Mouse (Mus musculus): ENCODE measurements around the gene Ccdc92. TPM values are rescaled to one million over a fixed set of nuclear protein-coding genes. Genes with fewer than 3 reads are reported as not detected.

Ccdc92 gene
- polyA plus RNA-seq, 2 experiments: 0.14 to 0.38 TPM

- DNase-seq (ENCODE audit: low read depth in 3 of 3, low spot score in 3 of 3): no peak
- H3K4me1 ChIP-seq (replicated peaks; ENCODE audit: control insufficient read depth in 2 of 2, insufficient read depth in 2 of 2, low read length in 1 of 2): no peaks in the 10 kb centered on the region
- H3K27me3 ChIP-seq (ENCODE audit: control insufficient read depth, insufficient read depth, low read length): no peaks in the 10 kb centered on the region
- H3K4me2 ChIP-seq (ENCODE audit: low read depth): no peak overlapping the region
- no peaks in the 10 kb centered on the region for H3K9me3 ChIP-seq (ENCODE audit: control insufficient read depth, low read length)
- no peak overlapping the region for H3K9ac ChIP-seq (replicated peaks)
- no peaks in the 10 kb centered on the region for H3K36me3 ChIP-seq (replicated peaks; ENCODE audit: control insufficient read depth, insufficient read depth, low read depth)
- 43% methylated on average over 3 of the region's 3 CpGs for WGBS (ENCODE audit: insufficient replicate concordance)
- TF ChIP-seq CTCF (IDR thresholded peaks at IDR 0.05; ENCODE audit: low read depth): no peak
- TF ChIP-seq EP300 (IDR thresholded peaks at IDR 0.05; ENCODE audit: low read depth): no peak
- ATAC-seq (ENCODE audit: insufficient read depth): no peak
- H3K27ac ChIP-seq: no peak overlapping the region
- H3K4me3 ChIP-seq (ENCODE audit: insufficient read depth in 1 of 2, low read depth in 2 of 2, low read length in 2 of 2): no peak overlapping the region
These were observed 13.2 kb downstream of the Ccdc92 start for GRCm38 (mm10) chr5:124848994-124849393.

GRCm38 (mm10) chr5:124847014-124847413, 15.2 kb downstream of the Ccdc92 start:
- 76% methylated on average over 1 of the region's 1 CpGs for WGBS (ENCODE audit: insufficient replicate concordance)
- no peak overlapping the region for H3K4me2 ChIP-seq (ENCODE audit: low read depth)

GRCm38 (mm10) chr5:124844929-124845328, 17.3 kb downstream of the Ccdc92 start:
- H3K27ac ChIP-seq: no peak overlapping the region
- no peak overlapping the region for H3K4me2 ChIP-seq (ENCODE audit: low read depth)
- H3K36me3 ChIP-seq (replicated peaks; ENCODE audit: control insufficient read depth, insufficient read depth, low read depth): no peaks in the 10 kb centered on the region
- no peak for ATAC-seq (ENCODE audit: insufficient read depth)
- DNase-seq (ENCODE audit: low read depth in 3 of 3, low spot score in 3 of 3): no peak
- TF ChIP-seq EP300 (IDR thresholded peaks at IDR 0.05; ENCODE audit: low read depth) (no peak), CTCF (IDR thresholded peaks at IDR 0.05; ENCODE audit: low read depth) (no peak)
- H3K4me1 ChIP-seq (replicated peaks; ENCODE audit: control insufficient read depth in 2 of 2, insufficient read depth in 2 of 2, low read length in 1 of 2): no peaks in the 10 kb centered on the region
- no peak overlapping the region for H3K9ac ChIP-seq (replicated peaks)
- H3K27me3 ChIP-seq (ENCODE audit: control insufficient read depth, insufficient read depth, low read length): no peaks in the 10 kb centered on the region
- H3K9me3 ChIP-seq (ENCODE audit: control insufficient read depth, low read length): no peaks in the 10 kb centered on the region
- no peak overlapping the region for H3K4me3 ChIP-seq (ENCODE audit: insufficient read depth in 1 of 2, low read depth in 2 of 2, low read length in 2 of 2)
- 19% methylated on average over 4 of the region's 4 CpGs for WGBS (ENCODE audit: insufficient replicate concordance)

More at GRCm38 (mm10) chr5:124847014-124847413, 15.2 kb downstream of the Ccdc92 start:
- Histone ChIP-seq H3K27me3 (ENCODE audit: control insufficient read depth, insufficient read depth, low read length) (no peaks in the 10 kb centered on the region), H3K9ac (replicated peaks) (no peak overlapping the region), H3K4me1 (replicated peaks; ENCODE audit: control insufficient read depth in 2 of 2, insufficient read depth in 2 of 2, low read length in 1 of 2) (no peaks in the 10 kb centered on the region), H3K4me3 (ENCODE audit: insufficient read depth in 1 of 2, low read depth in 2 of 2, low read length in 2 of 2) (no peak overlapping the region), H3K36me3 (replicated peaks; ENCODE audit: control insufficient read depth, insufficient read depth, low read depth) (no peaks in the 10 kb centered on the region), H3K9me3 (ENCODE audit: control insufficient read depth, low read length) (no peaks in the 10 kb centered on the region), H3K27ac (no peak overlapping the region)
- ATAC-seq (ENCODE audit: insufficient read depth): no peak
- TF ChIP-seq CTCF (IDR thresholded peaks at IDR 0.05; ENCODE audit: low read depth): no peak
- no peak for TF ChIP-seq EP300 (IDR thresholded peaks at IDR 0.05; ENCODE audit: low read depth)
- DNase-seq (ENCODE audit: low read depth in 3 of 3, low spot score in 3 of 3): no peak

- Histone ChIP-seq H3K27ac (no peak overlapping the region), H3K4me3 (ENCODE audit: insufficient read depth in 1 of 2, low read depth in 2 of 2, low read length in 2 of 2) (no peak overlapping the region), H3K9ac (replicated peaks) (no peak overlapping the region), H3K27me3 (ENCODE audit: control insufficient read depth, insufficient read depth, low read length) (no peaks in the 10 kb centered on the region), H3K9me3 (ENCODE audit: control insufficient read depth, low read length) (no peaks in the 10 kb centered on the region), H3K4me1 (replicated peaks; ENCODE audit: control insufficient read depth in 2 of 2, insufficient read depth in 2 of 2, low read length in 1 of 2) (no peaks in the 10 kb centered on the region), H3K4me2 (ENCODE audit: low read depth) (no peak overlapping the region), H3K36me3 (replicated peaks; ENCODE audit: control insufficient read depth, insufficient read depth, low read depth) (no peaks in the 10 kb centered on the region)
- TF ChIP-seq EP300 (IDR thresholded peaks at IDR 0.05; ENCODE audit: low read depth): no peak
- TF ChIP-seq CTCF (IDR thresholded peaks at IDR 0.05; ENCODE audit: low read depth): no peak
- DNase-seq (ENCODE audit: low read depth in 3 of 3, low spot score in 3 of 3) (no peak), ATAC-seq (ENCODE audit: insufficient read depth) (no peak)
- WGBS (ENCODE audit: insufficient replicate concordance): 60% methylated on average over 8 of the region's 8 CpGs
These were observed 18.8 kb downstream of the Ccdc92 start for GRCm38 (mm10) chr5:124843386-124843785.

- ATAC-seq (ENCODE audit: insufficient read depth) (no peak), DNase-seq (ENCODE audit: low read depth in 3 of 3, low spot score in 3 of 3) (no peak)
- no peak overlapping the region for H3K9ac ChIP-seq (replicated peaks)
- H3K27ac ChIP-seq: no peak overlapping the region
- H3K9me3 ChIP-seq (ENCODE audit: control insufficient read depth, low read length): no peaks in the 10 kb centered on the region
- H3K4me2 ChIP-seq (ENCODE audit: low read depth): no peak overlapping the region
- 56% methylated on average over 2 of the region's 2 CpGs for WGBS (ENCODE audit: insufficient replicate concordance)
- no peak overlapping the region for H3K4me3 ChIP-seq (ENCODE audit: insufficient read depth in 1 of 2, low read depth in 2 of 2, low read length in 2 of 2)
- no peaks in the 10 kb centered on the region for H3K36me3 ChIP-seq (replicated peaks; ENCODE audit: control insufficient read depth, insufficient read depth, low read depth)
- H3K27me3 ChIP-seq (ENCODE audit: control insufficient read depth, insufficient read depth, low read length): no peaks in the 10 kb centered on the region
- no peaks in the 10 kb centered on the region for H3K4me1 ChIP-seq (replicated peaks; ENCODE audit: control insufficient read depth in 2 of 2, insufficient read depth in 2 of 2, low read length in 1 of 2)
- TF ChIP-seq CTCF (IDR thresholded peaks at IDR 0.05; ENCODE audit: low read depth) (no peak), EP300 (IDR thresholded peaks at IDR 0.05; ENCODE audit: low read depth) (no peak)
These were observed 21.6 kb downstream of the Ccdc92 start for GRCm38 (mm10) chr5:124840669-124841068.
